Mouse (Mus musculus) hindbrain, embryonic 13.5 days (tissue): ENCODE results near the gene Sun2. TPM values are rescaled to one million over a fixed set of nuclear protein-coding genes. Genes with fewer than 3 reads are reported as not detected.
A peak's percentile ranks its signal among the peaks of the same experiment; 100 is the strongest.

Experiments used
- ATAC-seq: fragments of 200-750 bp; cut with Nextera tagmentation; 2 replicates; pipeline ENCODE4 v1.8.0; 2017; ENCODE audit warnings: moderate TSS enrichment; ENCODE audit not compliant: low FRiP score
- H3K27ac ChIP-seq: fragments of 300-500 bp; sonication (generic); 2 replicates; pipeline ENCODE4 v1.5.1; 2015; ENCODE audit warnings: inconsistent platforms, mild to moderate bottlenecking, moderate library complexity
- H3K27me3 ChIP-seq: fragments of 300-500 bp; sonication (generic); 2 replicates; pipeline ENCODE4 v1.6.1; 2015; ENCODE audit warnings: mild to moderate bottlenecking, inconsistent platforms
- H3K36me3 ChIP-seq: fragments of 300-500 bp; sonication (generic); 2 replicates; pipeline ENCODE4 v1.6.1; 2015; ENCODE audit warnings: mild to moderate bottlenecking, inconsistent platforms
- H3K4me1 ChIP-seq: fragments of 300-500 bp; sonication (generic); replicated peaks from 2 replicates; pipeline ENCODE4 v1.6.1; 2015; ENCODE audit warnings: inconsistent platforms
- H3K4me2 ChIP-seq: fragments of 300-500 bp; sonication (generic); 2 replicates; pipeline ENCODE4 v1.6.1; 2015; ENCODE audit warnings: inconsistent platforms, mild to moderate bottlenecking, moderate library complexity
- H3K4me3 ChIP-seq: fragments of 300-500 bp; sonication (generic); 2 replicates; pipeline ENCODE4 v1.5.1; 2015; ENCODE audit warnings: mild to moderate bottlenecking, inconsistent platforms
- H3K9ac ChIP-seq: fragments of 300-500 bp; sonication (generic); 2 replicates; pipeline ENCODE4 v1.6.1; 2015; ENCODE audit warnings: mild to moderate bottlenecking, inconsistent platforms
- H3K9me3 ChIP-seq: fragments of 300-500 bp; sonication (generic); 2 replicates; pipeline ENCODE4 v1.6.1; 2016; ENCODE audit warnings: inconsistent platforms
- WGBS: fragments of 180-500 bp; shearing (Covaris S2); methylation state at CpG from one replicate; pipeline ENCODE4 v1.1.7; 2015; 5-methylcytosine and 5-hydroxymethylcytosine counted together
- polyA plus RNA-seq: library from polyadenylated mRNA; unstranded; fragments of >200 nt; fragmentation: Nextera tagmentation; extraction: Ambion mirVana; gene quantifications from 2 replicates; pipeline ENCODE4 v1.2.1, GENCODE M21; 2015

The Sun2 gene
- polyA plus RNA-seq: 9.8 and 10.2 TPM in 2 replicates

- Histone ChIP-seq H3K4me3 (peak within 1 kb of the TSS; percentile 98), H3K9me3 (no peaks in the 10 kb centered on the region), H3K36me3 (peaks cover 30% of the 10 kb centered on the region), H3K27me3 (no peaks in the 10 kb centered on the region), H3K9ac (peak within 1 kb of the TSS; percentile 96), H3K4me2 (peak within 1 kb of the TSS; percentile 67), H3K27ac (peak within 1 kb of the TSS; percentile 86), H3K4me1 (peaks cover 38% of the 10 kb centered on the region)
- WGBS: under 1% methylated on average over 70 of the region's 93 CpGs
- ATAC-seq: peak; percentile 94
These were observed at the start of gene Sun2 for GRCm38 (mm10) chr15:79741921-79742705. TSS of gene Sun2 (minus strand) at chr15:79742536.

GRCm38 (mm10) chr15:79791502-79791901, 49.2 kb upstream of the Sun2 start:
- H3K27ac ChIP-seq: no peak overlapping the region
- WGBS: 2% methylated on average over 12 of the region's 12 CpGs
- H3K4me1 ChIP-seq: peaks cover 18% of the 10 kb centered on the region
- H3K36me3 ChIP-seq: peaks cover 19% of the 10 kb centered on the region
- no peaks in the 10 kb centered on the region for H3K9me3 ChIP-seq
- no peak for ATAC-seq
- H3K4me2 ChIP-seq: no peak overlapping the region
- H3K9ac ChIP-seq: no peak overlapping the region
- no peak overlapping the region for H3K4me3 ChIP-seq
- peaks cover 28% of the 10 kb centered on the region for H3K27me3 ChIP-seq

DNA sequence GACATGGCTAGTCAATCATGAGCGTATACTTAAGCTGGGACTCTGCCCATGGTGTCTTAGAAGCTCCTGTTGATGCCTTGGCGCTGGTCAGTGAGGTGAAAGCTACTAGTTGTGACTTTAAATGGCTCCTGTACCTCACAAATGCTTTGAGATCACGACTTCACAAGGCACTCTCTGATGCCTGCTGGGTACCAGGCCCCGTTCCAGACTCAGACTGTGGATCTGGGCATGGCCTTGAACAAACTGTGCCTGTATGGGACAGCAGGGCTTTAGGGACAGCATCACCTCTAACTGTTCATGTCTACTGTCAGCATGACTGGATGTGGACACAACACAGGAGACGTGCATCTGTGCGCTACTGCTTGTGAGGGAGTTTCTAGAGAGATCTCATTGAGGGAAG, 48.6 kb upstream of the Sun2 start:
- peaks cover 18% of the 10 kb centered on the region for H3K4me1 ChIP-seq
- no peak overlapping the region for H3K4me2 ChIP-seq
- no peaks in the 10 kb centered on the region for H3K9me3 ChIP-seq
- no peak overlapping the region for H3K27ac ChIP-seq
- ATAC-seq: no peak
- no peak overlapping the region for H3K9ac ChIP-seq
- WGBS: 85% methylated on average over 6 of the region's 6 CpGs
- H3K27me3 ChIP-seq: peaks cover 28% of the 10 kb centered on the region
- H3K4me3 ChIP-seq: no peak overlapping the region
- H3K36me3 ChIP-seq: peaks cover 19% of the 10 kb centered on the region

DNA sequence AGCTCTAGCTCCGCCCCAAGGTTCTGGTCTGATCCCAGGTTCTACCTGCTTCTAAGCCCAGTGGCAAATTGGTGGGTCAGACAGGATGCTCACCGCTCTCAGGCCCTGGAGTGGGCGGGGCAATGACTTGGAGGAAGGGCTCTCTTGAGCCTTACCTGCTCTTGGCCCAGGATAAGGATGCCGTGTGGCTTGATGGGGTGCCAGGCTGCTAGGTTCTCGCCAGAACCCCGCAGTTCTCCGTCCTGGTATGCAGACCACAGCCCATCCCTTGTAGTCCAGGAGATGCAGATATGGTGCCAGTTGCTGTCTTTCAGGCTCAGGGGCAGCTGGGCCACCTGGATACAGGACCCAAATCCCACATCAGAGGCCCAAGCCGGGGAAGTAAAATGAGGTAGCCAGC, 47.8 kb upstream of the Sun2 start:
- WGBS: 58% methylated on average over 8 of the region's 8 CpGs
- Histone ChIP-seq H3K9ac (no peak overlapping the region), H3K27me3 (peaks cover 28% of the 10 kb centered on the region), H3K4me3 (no peak overlapping the region), H3K4me1 (peaks cover 15% of the 10 kb centered on the region), H3K9me3 (no peaks in the 10 kb centered on the region), H3K4me2 (no peak overlapping the region), H3K27ac (no peak overlapping the region), H3K36me3 (peaks cover 19% of the 10 kb centered on the region)
- ATAC-seq: no peak

DNA sequence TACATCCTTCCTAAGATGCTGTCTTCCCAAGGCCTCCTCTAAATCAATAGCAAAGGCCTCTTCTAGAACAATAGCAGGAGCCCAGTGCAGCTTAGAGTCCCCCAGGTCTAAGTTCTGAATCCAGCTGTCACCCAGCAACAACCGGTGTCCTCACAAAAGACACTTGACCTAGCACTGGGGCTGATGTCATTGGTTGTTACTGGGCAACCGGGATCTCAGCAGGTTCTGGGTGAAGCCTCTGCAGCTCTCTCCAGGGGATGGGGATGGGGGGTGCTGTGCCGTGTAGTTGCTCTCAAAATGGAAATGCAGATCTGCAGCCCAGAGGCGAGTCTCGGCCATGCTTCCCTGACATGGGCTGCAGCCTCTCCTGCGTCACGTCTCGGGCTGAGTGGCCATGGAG, 45.5 kb upstream of the Sun2 start:
- H3K4me1 ChIP-seq: peaks cover 15% of the 10 kb centered on the region
- no peak for ATAC-seq
- H3K9ac ChIP-seq: peak overlapping the region; percentile 39; the same call in 1 of the 2 replicates
- no peak overlapping the region for H3K4me2 ChIP-seq
- H3K27me3 ChIP-seq: peaks cover 24% of the 10 kb centered on the region
- peak overlapping the region; percentile 52; the same call in 1 of the 2 replicates for H3K27ac ChIP-seq
- WGBS: 39% methylated on average over 8 of the region's 8 CpGs
- no peak overlapping the region for H3K4me3 ChIP-seq
- no peaks in the 10 kb centered on the region for H3K9me3 ChIP-seq
- peaks cover 14% of the 10 kb centered on the region for H3K36me3 ChIP-seq

GRCm38 (mm10) chr15:79785056-79785455, 42.7 kb upstream of the Sun2 start:
- 82% methylated on average over 1 of the region's 1 CpGs for WGBS
- Histone ChIP-seq H3K27ac (no peak overlapping the region), H3K9me3 (no peaks in the 10 kb centered on the region), H3K4me1 (peaks cover 15% of the 10 kb centered on the region), H3K27me3 (peaks cover 11% of the 10 kb centered on the region; the same call in 1 of the 2 replicates), H3K36me3 (peaks cover 10% of the 10 kb centered on the region), H3K4me3 (no peak overlapping the region), H3K9ac (no peak overlapping the region), H3K4me2 (no peak overlapping the region)
- no peak for ATAC-seq

GRCm38 (mm10) chr15:79777749-79778148, 35.4 kb upstream of the Sun2 start, which contains the start of gene Dnal4:
TSS of gene Dnal4 (minus strand) at chr15:79777849.
- no peak for ATAC-seq
- Histone ChIP-seq H3K9me3 (no peaks in the 10 kb centered on the region), H3K4me1 (peaks cover 20% of the 10 kb centered on the region), H3K4me3 (no peak within 1 kb of the TSS), H3K27ac (no peak within 1 kb of the TSS), H3K9ac (no peak within 1 kb of the TSS), H3K36me3 (no peaks in the 10 kb centered on the region), H3K27me3 (0 out of 2 replicates have a peak, but pooled peaks cover 6% of the 10 kb centered on the region), H3K4me2 (no peak within 1 kb of the TSS)

DNA sequence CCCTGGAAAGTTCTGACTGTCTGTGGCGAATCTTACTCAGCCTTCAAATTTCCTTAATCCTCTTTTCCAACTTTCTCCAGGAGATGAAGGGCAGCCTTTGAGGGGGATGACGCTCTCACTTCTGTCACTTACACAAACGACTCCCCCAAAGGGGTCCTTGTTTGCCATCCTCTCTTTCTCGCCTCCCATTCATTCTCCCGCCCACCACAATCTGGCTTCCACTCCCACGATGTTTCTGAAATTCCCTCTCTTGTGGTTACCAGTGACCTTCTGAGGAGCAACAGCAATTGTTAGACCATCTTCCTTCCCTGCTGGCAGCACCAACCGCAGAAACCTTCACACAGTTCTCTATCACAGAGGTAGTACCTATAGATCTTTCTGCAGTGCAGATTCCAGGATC, 33.3 kb upstream of the Sun2 start:
- Histone ChIP-seq H3K4me2 (peak overlapping the region; percentile 64; the same call in 1 of the 2 replicates), H3K4me1 (peaks cover 32% of the 10 kb centered on the region), H3K27ac (no peak overlapping the region), H3K9me3 (no peaks in the 10 kb centered on the region), H3K9ac (peak overlapping the region; percentile 87), H3K27me3 (no peaks in the 10 kb centered on the region), H3K36me3 (no peaks in the 10 kb centered on the region), H3K4me3 (no peak overlapping the region)
- 68% methylated on average over 7 of the region's 7 CpGs for WGBS
- no peak for ATAC-seq

GRCm38 (mm10) chr15:79774117-79775027, 32.0 kb upstream of the Sun2 start:
- ATAC-seq: peak; percentile 99
- peak overlapping the region; percentile 84 for H3K27ac ChIP-seq
- H3K9ac ChIP-seq: peak overlapping the region; percentile 87
- peak overlapping the region; percentile 79 for H3K4me2 ChIP-seq
- no peaks in the 10 kb centered on the region for H3K9me3 ChIP-seq
- under 1% methylated on average over 50 of the region's 50 CpGs for WGBS
- no peaks in the 10 kb centered on the region for H3K36me3 ChIP-seq
- peak overlapping the region; percentile 89 for H3K4me3 ChIP-seq
- no peaks in the 10 kb centered on the region for H3K27me3 ChIP-seq
- H3K4me1 ChIP-seq: peaks cover 42% of the 10 kb centered on the region

DNA sequence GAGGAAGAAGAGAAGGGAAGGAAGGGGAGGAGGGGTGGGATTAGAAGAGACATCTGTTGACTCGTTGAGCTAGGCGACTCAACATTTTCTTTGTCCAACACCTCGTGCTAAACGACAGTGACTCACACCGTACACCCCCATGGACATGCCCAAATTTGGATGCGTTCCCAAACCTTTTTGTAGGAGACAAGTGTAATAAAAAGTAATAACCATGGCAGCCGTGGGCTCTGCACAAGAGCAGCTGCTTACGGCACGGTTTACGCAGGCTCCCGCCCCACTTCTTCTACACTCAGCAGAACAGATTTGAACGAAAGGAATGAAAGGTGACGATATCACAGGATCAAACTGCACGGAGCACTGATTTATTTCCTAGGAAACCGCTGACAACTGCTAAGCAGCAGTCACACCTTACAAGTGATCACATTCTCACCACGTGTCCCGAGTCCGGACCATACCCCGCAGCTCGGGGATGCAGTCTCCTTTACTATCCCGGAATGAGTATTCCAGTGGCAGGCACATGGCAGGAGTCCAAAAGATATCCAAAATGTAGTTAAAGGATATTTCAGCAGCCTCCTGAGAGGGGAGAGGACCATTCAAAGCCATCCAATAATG, 28.4 kb upstream of the Sun2 start:
- peaks cover 64% of the 10 kb centered on the region for H3K4me1 ChIP-seq
- 0 out of 2 replicates have a peak overlapping the region, but pooled peaks have one; percentile 29 for H3K9ac ChIP-seq
- H3K36me3 ChIP-seq: no peaks in the 10 kb centered on the region
- WGBS: 72% methylated on average over 21 of the region's 21 CpGs
- H3K27ac ChIP-seq: no peak overlapping the region; the same call in 1 of the 2 replicates
- ATAC-seq: no peak
- H3K4me2 ChIP-seq: no peak overlapping the region
- no peaks in the 10 kb centered on the region for H3K27me3 ChIP-seq
- H3K9me3 ChIP-seq: no peaks in the 10 kb centered on the region
- H3K4me3 ChIP-seq: no peak overlapping the region

DNA sequence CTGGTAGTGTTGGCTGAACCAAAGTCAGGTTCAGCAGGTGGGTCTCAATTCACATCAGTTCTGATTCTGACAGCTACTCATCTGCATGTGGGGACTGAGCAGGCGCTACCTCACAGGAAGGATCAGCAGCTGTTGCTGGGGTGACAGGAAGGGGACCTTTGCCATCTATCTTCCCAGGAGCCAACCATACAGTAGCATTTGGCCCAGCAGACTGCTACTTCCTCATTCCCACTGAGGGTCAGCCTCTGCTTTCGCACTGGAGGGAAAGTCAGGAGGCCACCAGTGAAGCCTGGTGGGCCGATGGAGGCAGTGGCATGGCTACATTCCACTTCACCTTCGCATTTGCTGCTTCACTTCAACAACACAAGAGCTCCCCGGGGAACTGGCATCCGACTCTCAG, 26.0 kb upstream of the Sun2 start:
- peaks cover 17% of the 10 kb centered on the region for H3K36me3 ChIP-seq
- H3K27ac ChIP-seq: no peak overlapping the region; the same call in 1 of the 2 replicates
- no peaks in the 10 kb centered on the region for H3K27me3 ChIP-seq
- no peaks in the 10 kb centered on the region for H3K9me3 ChIP-seq
- peaks cover 48% of the 10 kb centered on the region for H3K4me1 ChIP-seq
- ATAC-seq: no peak
- 57% methylated on average over 6 of the region's 6 CpGs for WGBS
- H3K4me2 ChIP-seq: no peak overlapping the region
- H3K4me3 ChIP-seq: no peak overlapping the region
- H3K9ac ChIP-seq: 0 out of 2 replicates have a peak overlapping the region, but pooled peaks have one; percentile 3
